Mouse (Mus musculus) neural tube, embryonic 15.5 days (tissue): ENCODE data around the gene Ly6g6e. TPM values are rescaled to one million over a fixed set of nuclear protein-coding genes. Genes with fewer than 3 reads are reported as not detected.

ENCODE experiments used
- ATAC-seq: fragments of 200-750 bp; cut with Nextera tagmentation; 2 replicates; pipeline ENCODE4 v1.8.0; 2017; ENCODE audit warnings: mild to moderate bottlenecking, moderate TSS enrichment, moderate library complexity; ENCODE audit not compliant: low FRiP score
- H3K27ac ChIP-seq: fragments of 300-500 bp; sonication (generic); replicated peaks from 2 replicates; pipeline ENCODE4 v1.5.1; 2015; ENCODE audit warnings: mild to moderate bottlenecking, inconsistent platforms
- H3K27me3 ChIP-seq: fragments of 300-500 bp; sonication (generic); replicated peaks from 2 replicates; pipeline ENCODE4 v1.6.1; 2015; ENCODE audit warnings: inconsistent platforms
- H3K36me3 ChIP-seq: fragments of 300-500 bp; sonication (generic); 2 replicates; pipeline ENCODE4 v1.6.1; 2015; ENCODE audit warnings: inconsistent platforms
- H3K4me1 ChIP-seq: fragments of 300-500 bp; sonication (generic); 2 replicates; pipeline ENCODE4 v1.6.1; 2015; ENCODE audit warnings: inconsistent platforms
- H3K4me2 ChIP-seq: fragments of 300-500 bp; sonication (generic); 2 replicates; pipeline ENCODE4 v1.6.1; 2015; ENCODE audit warnings: inconsistent platforms, mild to moderate bottlenecking, moderate library complexity
- H3K4me3 ChIP-seq: fragments of 300-500 bp; sonication (generic); replicated peaks from 2 replicates; pipeline ENCODE4 v1.5.1; 2015; ENCODE audit warnings: mild to moderate bottlenecking, inconsistent platforms
- H3K9ac ChIP-seq: fragments of 300-500 bp; sonication (generic); replicated peaks from 2 replicates; pipeline ENCODE4 v1.6.1; 2015; ENCODE audit warnings: mild to moderate bottlenecking, inconsistent platforms
- H3K9me3 ChIP-seq: fragments of 300-500 bp; sonication (generic); replicated peaks from 2 replicates; pipeline ENCODE4 v1.6.1; 2016; ENCODE audit warnings: inconsistent platforms
- WGBS: fragments of 180-500 bp; shearing (Covaris S2); methylation state at CpG from one replicate; pipeline ENCODE4 v1.1.7; 2015; ENCODE audit warnings: mixed read lengths; 5-methylcytosine and 5-hydroxymethylcytosine counted together
- polyA plus RNA-seq: library from polyadenylated mRNA; unstranded; fragments of >200 nt; fragmentation: Nextera tagmentation; extraction: Ambion mirVana; gene quantifications from 2 replicates; pipeline ENCODE4 v1.2.1, GENCODE M21; 2015

The Ly6g6e gene
- polyA plus RNA-seq, 1 experiment from 2014 or later = 0.65 TPM

- no peak for ATAC-seq
- H3K4me3 ChIP-seq = no peak overlapping the region
- no peaks in the 10 kb centered on the region for H3K27me3 ChIP-seq
- H3K9me3 ChIP-seq = no peaks in the 10 kb centered on the region
- WGBS = 78% methylated on average over 4 of the region's 4 CpGs
- H3K4me1 ChIP-seq = peaks cover 15% of the 10 kb centered on the region
- no peak overlapping the region for H3K9ac ChIP-seq
- H3K27ac ChIP-seq = no peak overlapping the region
- H3K4me2 ChIP-seq = no peak overlapping the region
- no peaks in the 10 kb centered on the region for H3K36me3 ChIP-seq
These were observed 4.0 kb downstream of the Ly6g6e start for GRCm38 (mm10) chr17:35080710-35081109.

- Histone ChIP-seq H3K4me3 (no peak overlapping the region), H3K9ac (no peak overlapping the region), H3K4me1 (peaks cover 3% of the 10 kb centered on the region; the same call in 1 of the 2 replicates), H3K4me2 (no peak overlapping the region), H3K36me3 (no peaks in the 10 kb centered on the region), H3K9me3 (no peaks in the 10 kb centered on the region), H3K27ac (no peak overlapping the region), H3K27me3 (no peaks in the 10 kb centered on the region)
- no peak for ATAC-seq
- 91% methylated on average over 16 of the region's 16 CpGs for WGBS
These were observed 6.3 kb downstream of the Ly6g6e start for GRCm38 (mm10) chr17:35082841-35083576.

GRCm38 (mm10) chr17:35083929-35084497 is 7.3 kb downstream of the Ly6g6e start:
- no peak for ATAC-seq
- Histone ChIP-seq H3K4me3 (no peak overlapping the region), H3K36me3 (no peaks in the 10 kb centered on the region), H3K9ac (no peak overlapping the region), H3K27me3 (no peaks in the 10 kb centered on the region), H3K4me2 (no peak overlapping the region), H3K9me3 (no peaks in the 10 kb centered on the region), H3K27ac (no peak overlapping the region), H3K4me1 (no peaks in the 10 kb centered on the region)
- 85% methylated on average over 3 of the region's 3 CpGs for WGBS

GRCm38 (mm10) chr17:35085208-35085865 is 8.6 kb downstream of the Ly6g6e start, which contains the start of gene Ly6g6f:
TSS of gene Ly6g6f (minus strand) at chr17:35085610.
- H3K9me3 ChIP-seq = no peaks in the 10 kb centered on the region
- no peaks in the 10 kb centered on the region for H3K36me3 ChIP-seq
- H3K4me2 ChIP-seq = no peak within 1 kb of the TSS
- H3K27ac ChIP-seq = no peak within 1 kb of the TSS
- no peaks in the 10 kb centered on the region for H3K27me3 ChIP-seq
- H3K4me1 ChIP-seq = peaks cover 8% of the 10 kb centered on the region
- no peak within 1 kb of the TSS for H3K4me3 ChIP-seq
- H3K9ac ChIP-seq = no peak within 1 kb of the TSS
- 83% methylated on average over 7 of the region's 7 CpGs for WGBS
- ATAC-seq = no peak

- Histone ChIP-seq H3K27ac (no peak overlapping the region), H3K27me3 (no peaks in the 10 kb centered on the region), H3K4me1 (peaks cover 15% of the 10 kb centered on the region), H3K9me3 (no peaks in the 10 kb centered on the region), H3K36me3 (peaks cover 22% of the 10 kb centered on the region), H3K4me3 (no peak overlapping the region), H3K4me2 (no peak overlapping the region), H3K9ac (no peak overlapping the region)
- ATAC-seq = no peak
- WGBS = 56% methylated on average over 2 of the region's 2 CpGs
These were observed 11.4 kb downstream of the Ly6g6e start for GRCm38 (mm10) chr17:35088151-35088550.

- ATAC-seq = peak; percentile 98
- Histone ChIP-seq H3K4me2 (peak within 1 kb of the TSS; percentile 68), H3K4me1 (peaks cover 15% of the 10 kb centered on the region), H3K36me3 (peaks cover 30% of the 10 kb centered on the region), H3K9me3 (no peaks in the 10 kb centered on the region), H3K9ac (peak within 1 kb of the TSS; percentile 95), H3K27me3 (no peaks in the 10 kb centered on the region), H3K4me3 (peak within 1 kb of the TSS; percentile 69), H3K27ac (peak within 1 kb of the TSS; percentile 99)
- WGBS = 3% methylated on average over 67 of the region's 67 CpGs
These were observed 12.3 kb downstream of the Ly6g6e start, which contains the start of gene Abhd16a for GRCm38 (mm10) chr17:35088825-35089644. TSS of gene Abhd16a (plus strand) at chr17:35089263.

- H3K4me3 ChIP-seq = peak overlapping the region; percentile 69
- no peaks in the 10 kb centered on the region for H3K27me3 ChIP-seq
- H3K9me3 ChIP-seq = no peaks in the 10 kb centered on the region
- WGBS = 46% methylated on average over 8 of the region's 8 CpGs
- H3K27ac ChIP-seq = peak overlapping the region; percentile 99
- peaks cover 43% of the 10 kb centered on the region for H3K36me3 ChIP-seq
- no peak for ATAC-seq
- H3K4me2 ChIP-seq = peak overlapping the region; percentile 68
- H3K4me1 ChIP-seq = peaks cover 15% of the 10 kb centered on the region
- H3K9ac ChIP-seq = peak overlapping the region; percentile 95
These were observed 13.6 kb downstream of the Ly6g6e start for GRCm38 (mm10) chr17:35090166-35090932.

GRCm38 (mm10) chr17:35092403-35093198 is 15.9 kb downstream of the Ly6g6e start:
- Histone ChIP-seq H3K27ac (no peak overlapping the region), H3K4me3 (no peak overlapping the region), H3K4me2 (no peak overlapping the region), H3K36me3 (peaks cover 62% of the 10 kb centered on the region), H3K4me1 (peaks cover 15% of the 10 kb centered on the region), H3K9ac (no peak overlapping the region), H3K27me3 (no peaks in the 10 kb centered on the region), H3K9me3 (no peaks in the 10 kb centered on the region)
- ATAC-seq = no peak
- WGBS = 93% methylated on average over 14 of the region's 14 CpGs

GRCm38 (mm10) chr17:35094475-35095365 is 18.0 kb downstream of the Ly6g6e start:
- H3K9ac ChIP-seq = no peak overlapping the region
- H3K4me3 ChIP-seq = no peak overlapping the region
- H3K4me1 ChIP-seq = peaks cover 14% of the 10 kb centered on the region
- no peak overlapping the region for H3K27ac ChIP-seq
- no peaks in the 10 kb centered on the region for H3K9me3 ChIP-seq
- H3K27me3 ChIP-seq = no peaks in the 10 kb centered on the region
- no peak overlapping the region for H3K4me2 ChIP-seq
- peaks cover 80% of the 10 kb centered on the region for H3K36me3 ChIP-seq
- 94% methylated on average over 15 of the region's 15 CpGs for WGBS
- no peak for ATAC-seq
